Mouse (Mus musculus): ENCODE data around the gene Tgfbr3. TPM values are rescaled to one million over a fixed set of nuclear protein-coding genes. Genes with fewer than 3 reads are reported as not detected.

The Tgfbr3 gene
- polyA plus RNA-seq, 1 experiment = 20.7 TPM

GRCm38 (mm10) chr5:107159914-107160890 lies 129.2 kb downstream of the Tgfbr3 start:
- TF ChIP-seq CTCF (IDR thresholded peaks at IDR 0.05; ENCODE audit: borderline replicate concordance, control insufficient read depth, extremely low read depth, insufficient read depth, low read length, poor library complexity) (no peak), POLR2A (IDR thresholded peaks at IDR 0.05; ENCODE audit: control insufficient read depth, extremely low read depth, insufficient read depth, low read length, poor library complexity) (no peak)
- no peak for DNase-seq
- Histone ChIP-seq H3K4me1 (replicated peaks; ENCODE audit: control insufficient read depth, insufficient read depth, low read length) (peaks cover 15% of the 10 kb centered on the region), H3K4me3 (ENCODE audit: control insufficient read depth, insufficient read depth, low read length) (no peak overlapping the region), H3K36me3 (ENCODE audit: control insufficient read depth, insufficient read depth, low read length) (no peaks in the 10 kb centered on the region), H3K27me3 (ENCODE audit: control insufficient read depth, insufficient read depth, low read length) (no peaks in the 10 kb centered on the region), H3K27ac (ENCODE audit: control insufficient read depth, insufficient read depth, low read length) (no peak overlapping the region)
- WGBS = 81% methylated on average over 8 of the region's 8 CpGs

- TF ChIP-seq CTCF (IDR thresholded peaks at IDR 0.05; ENCODE audit: borderline replicate concordance, control insufficient read depth, extremely low read depth, insufficient read depth, low read length, poor library complexity) = no peak
- TF ChIP-seq POLR2A (IDR thresholded peaks at IDR 0.05; ENCODE audit: control insufficient read depth, extremely low read depth, insufficient read depth, low read length, poor library complexity) = no peak
- no peaks in the 10 kb centered on the region for H3K27me3 ChIP-seq (ENCODE audit: control insufficient read depth, insufficient read depth, low read length)
- H3K27ac ChIP-seq (ENCODE audit: control insufficient read depth, insufficient read depth, low read length) = no peak overlapping the region
- no peak overlapping the region for H3K4me3 ChIP-seq (ENCODE audit: control insufficient read depth, insufficient read depth, low read length)
- WGBS = 93% methylated on average over 7 of the region's 7 CpGs
- no peak for DNase-seq
- H3K4me1 ChIP-seq (replicated peaks; ENCODE audit: control insufficient read depth, insufficient read depth, low read length) = peaks cover 5% of the 10 kb centered on the region; the same call in 1 of the 2 replicates
- H3K36me3 ChIP-seq (ENCODE audit: control insufficient read depth, insufficient read depth, low read length) = no peaks in the 10 kb centered on the region
These were observed 130.8 kb downstream of the Tgfbr3 start for GRCm38 (mm10) chr5:107158531-107159178.

GRCm38 (mm10) chr5:107157384-107157783 lies 132.0 kb downstream of the Tgfbr3 start:
- Histone ChIP-seq H3K4me3 (ENCODE audit: control insufficient read depth, insufficient read depth, low read length) (no peak overlapping the region), H3K4me1 (replicated peaks; ENCODE audit: control insufficient read depth, insufficient read depth, low read length) (peaks cover 2% of the 10 kb centered on the region; the same call in 1 of the 2 replicates), H3K27me3 (ENCODE audit: control insufficient read depth, insufficient read depth, low read length) (no peaks in the 10 kb centered on the region), H3K36me3 (ENCODE audit: control insufficient read depth, insufficient read depth, low read length) (no peaks in the 10 kb centered on the region), H3K27ac (ENCODE audit: control insufficient read depth, insufficient read depth, low read length) (no peak overlapping the region)
- WGBS = 95% methylated on average over 9 of the region's 9 CpGs
- no peak for DNase-seq
- TF ChIP-seq POLR2A (IDR thresholded peaks at IDR 0.05; ENCODE audit: control insufficient read depth, extremely low read depth, insufficient read depth, low read length, poor library complexity) (no peak), CTCF (IDR thresholded peaks at IDR 0.05; ENCODE audit: borderline replicate concordance, control insufficient read depth, extremely low read depth, insufficient read depth, low read length, poor library complexity) (no peak)

DNA sequence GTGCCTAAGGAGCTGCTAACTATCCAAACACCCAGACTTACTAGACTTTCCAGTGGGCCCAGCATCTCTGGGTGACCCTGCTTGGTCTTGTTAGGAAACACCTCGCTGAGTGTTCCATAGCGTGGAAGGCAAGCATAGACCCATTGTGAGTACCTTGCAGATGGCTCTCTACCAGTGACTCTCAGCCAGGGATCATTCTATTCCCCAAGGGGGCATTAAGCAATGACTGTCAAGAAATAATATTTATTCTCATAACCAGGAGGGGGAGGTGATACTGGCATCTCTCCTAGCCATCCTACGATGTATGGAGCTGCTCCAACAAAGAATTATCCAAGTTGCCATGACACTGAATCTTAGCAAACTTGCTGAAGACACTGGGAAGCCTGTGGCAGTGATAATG lies 133.3 kb downstream of the Tgfbr3 start:
- 99% methylated on average over 3 of the region's 3 CpGs for WGBS
- H3K36me3 ChIP-seq (ENCODE audit: control insufficient read depth, insufficient read depth, low read length) = no peaks in the 10 kb centered on the region
- TF ChIP-seq POLR2A (IDR thresholded peaks at IDR 0.05; ENCODE audit: control insufficient read depth, extremely low read depth, insufficient read depth, low read length, poor library complexity) (no peak), CTCF (IDR thresholded peaks at IDR 0.05; ENCODE audit: borderline replicate concordance, control insufficient read depth, extremely low read depth, insufficient read depth, low read length, poor library complexity) (no peak)

GRCm38 (mm10) chr5:107152989-107153388 lies 136.4 kb downstream of the Tgfbr3 start:
- Histone ChIP-seq H3K4me3 (ENCODE audit: control insufficient read depth, insufficient read depth, low read length) (no peak overlapping the region), H3K4me1 (replicated peaks; ENCODE audit: control insufficient read depth, insufficient read depth, low read length) (peaks cover 23% of the 10 kb centered on the region), H3K27ac (ENCODE audit: control insufficient read depth, insufficient read depth, low read length) (no peak overlapping the region), H3K27me3 (ENCODE audit: control insufficient read depth, insufficient read depth, low read length) (no peaks in the 10 kb centered on the region), H3K36me3 (ENCODE audit: control insufficient read depth, insufficient read depth, low read length) (no peaks in the 10 kb centered on the region)
- WGBS = 96% methylated on average over 4 of the region's 4 CpGs
- DNase-seq = no peak
- TF ChIP-seq CTCF (IDR thresholded peaks at IDR 0.05; ENCODE audit: borderline replicate concordance, control insufficient read depth, extremely low read depth, insufficient read depth, low read length, poor library complexity) (no peak), POLR2A (IDR thresholded peaks at IDR 0.05; ENCODE audit: control insufficient read depth, extremely low read depth, insufficient read depth, low read length, poor library complexity) (no peak)

More for the DNA sequence above, 133.3 kb downstream of the Tgfbr3 start:
- Histone ChIP-seq H3K4me3 (ENCODE audit: control insufficient read depth, insufficient read depth, low read length) (no peak overlapping the region), H3K4me1 (replicated peaks; ENCODE audit: control insufficient read depth, insufficient read depth, low read length) (peaks cover 12% of the 10 kb centered on the region), H3K27ac (ENCODE audit: control insufficient read depth, insufficient read depth, low read length) (no peak overlapping the region), H3K27me3 (ENCODE audit: control insufficient read depth, insufficient read depth, low read length) (no peaks in the 10 kb centered on the region)
- DNase-seq = no peak

GRCm38 (mm10) chr5:107151320-107151719 lies 138.1 kb downstream of the Tgfbr3 start:
- WGBS = 72% methylated on average over 3 of the region's 3 CpGs
- DNase-seq = no peak
- H3K27ac ChIP-seq (ENCODE audit: control insufficient read depth, insufficient read depth, low read length) = no peak overlapping the region
- H3K27me3 ChIP-seq (ENCODE audit: control insufficient read depth, insufficient read depth, low read length) = no peaks in the 10 kb centered on the region
- no peak for TF ChIP-seq POLR2A (IDR thresholded peaks at IDR 0.05; ENCODE audit: control insufficient read depth, extremely low read depth, insufficient read depth, low read length, poor library complexity)
- TF ChIP-seq CTCF (IDR thresholded peaks at IDR 0.05; ENCODE audit: borderline replicate concordance, control insufficient read depth, extremely low read depth, insufficient read depth, low read length, poor library complexity) = no peak
- no peaks in the 10 kb centered on the region for H3K36me3 ChIP-seq (ENCODE audit: control insufficient read depth, insufficient read depth, low read length)
- no peak overlapping the region for H3K4me3 ChIP-seq (ENCODE audit: control insufficient read depth, insufficient read depth, low read length)
- peaks cover 24% of the 10 kb centered on the region for H3K4me1 ChIP-seq (replicated peaks; ENCODE audit: control insufficient read depth, insufficient read depth, low read length)
